Mouse (Mus musculus): ENCODE results near the gene Foxi1.
"Not testable (repeated sequence)": the region's sequence is repeated elsewhere in the genome, so short reads cannot be mapped to it uniquely, and the experiment has no call there.

Gene Foxi1

DNA sequence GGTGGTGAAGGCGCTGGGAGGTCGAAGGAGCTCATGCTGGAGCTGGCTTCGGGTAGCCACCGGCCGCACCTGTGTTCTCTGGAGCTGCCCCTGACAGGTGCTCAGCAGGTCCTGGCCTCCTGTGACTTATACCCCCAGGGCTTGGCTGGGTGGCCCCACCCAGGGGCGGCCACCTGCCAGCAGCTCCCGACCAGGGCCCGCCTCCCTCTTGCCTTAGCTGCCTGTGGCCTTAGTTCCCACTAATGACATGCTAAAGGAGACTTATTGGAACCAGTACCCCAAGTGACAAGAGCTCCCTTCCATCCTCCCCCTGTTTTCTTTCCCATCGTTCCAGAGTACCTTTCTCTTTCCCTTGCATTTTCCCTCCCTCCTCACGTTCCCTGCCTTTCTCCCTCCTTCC lies at the start of gene Foxi1:
Gene Foxi1, minus strand, starts transcription at position 101 of the 400 bp plus-strand sequence.
- DNase-seq (ENCODE audit: low spot score), result no peak

DNA sequence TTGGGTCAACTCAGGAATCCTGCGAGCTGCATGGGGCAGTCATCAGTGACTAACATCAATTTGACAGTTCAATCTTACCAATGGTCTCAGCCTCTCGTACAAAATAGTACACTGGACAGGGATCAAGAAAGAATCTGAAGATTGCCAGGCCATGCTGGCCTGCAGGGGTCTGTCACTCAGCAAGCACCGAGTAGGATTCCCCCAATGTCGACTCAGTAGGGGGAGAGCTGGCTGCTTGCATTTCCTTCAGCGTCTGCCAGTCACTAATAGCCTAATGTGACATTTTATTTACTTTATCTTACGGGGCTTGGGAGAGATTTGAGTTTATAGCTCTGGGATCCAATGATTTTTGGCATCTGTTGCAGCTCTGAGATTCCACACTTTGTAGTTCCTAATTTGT lies 35.1 kb upstream of the Foxi1 start:
- DNase-seq (ENCODE audit: low spot score), result no peak

DNA sequence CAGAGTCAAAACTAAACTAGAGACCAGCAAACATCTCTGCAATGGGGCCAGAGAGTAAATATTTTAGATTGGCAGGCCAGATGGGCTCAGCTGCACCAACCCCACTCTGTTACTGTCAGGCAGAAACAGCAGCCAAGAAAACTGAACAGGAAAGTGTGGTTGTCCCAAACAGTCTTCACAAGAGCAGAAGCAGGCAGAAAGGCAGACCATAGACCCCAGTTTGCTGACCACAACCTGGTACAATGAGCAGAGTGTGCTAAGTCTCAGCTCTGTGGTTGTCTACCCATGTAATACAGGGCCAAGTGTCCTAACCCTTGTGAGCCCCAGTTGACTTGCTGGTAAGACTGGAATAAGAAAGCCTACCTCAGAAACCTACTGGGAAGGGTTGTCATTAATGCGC lies 32.4 kb upstream of the Foxi1 start:
- no peak for DNase-seq (ENCODE audit: low spot score)

DNA sequence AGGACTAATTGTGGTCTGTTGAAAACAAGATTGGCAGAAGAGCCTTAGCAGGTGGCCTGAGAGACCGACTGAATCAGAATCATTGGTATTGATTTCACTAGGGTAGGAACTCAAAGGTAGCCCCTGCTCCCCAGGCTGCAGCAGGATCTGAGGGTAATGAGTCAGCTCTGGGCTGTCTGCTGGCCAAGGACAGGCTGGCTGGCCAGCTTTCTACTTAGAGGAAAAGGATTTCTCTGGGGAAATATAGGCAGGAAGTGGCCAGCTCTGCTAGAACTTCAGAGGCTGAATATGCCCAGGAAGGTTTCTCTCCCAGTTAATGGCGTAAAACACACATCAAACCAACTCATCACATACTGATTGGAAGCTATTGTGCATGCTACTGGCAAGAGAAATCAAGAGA lies 31.8 kb upstream of the Foxi1 start:
- DNase-seq (ENCODE audit: low spot score), result no peak

DNA sequence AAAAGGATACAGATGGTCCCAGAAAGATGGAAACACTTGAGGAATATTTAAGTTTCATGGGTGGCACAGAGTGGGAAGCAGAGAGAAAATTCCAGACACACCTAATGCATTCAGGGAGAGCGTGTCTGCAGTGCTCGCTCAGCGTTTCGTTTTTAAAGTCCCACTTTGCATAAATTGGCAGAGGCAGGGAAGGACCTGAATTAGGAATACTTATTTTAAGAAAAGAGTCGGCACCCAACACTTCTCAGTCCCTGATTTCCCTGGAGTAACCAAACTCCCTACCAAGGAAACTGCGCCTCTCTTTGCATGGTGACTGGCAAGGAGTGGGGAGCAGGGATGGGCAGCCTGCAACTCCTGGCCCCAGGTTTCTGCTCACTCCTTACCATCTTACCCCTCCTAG lies 29.0 kb upstream of the Foxi1 start:
- DNase-seq (ENCODE audit: low spot score), result no peak

DNA sequence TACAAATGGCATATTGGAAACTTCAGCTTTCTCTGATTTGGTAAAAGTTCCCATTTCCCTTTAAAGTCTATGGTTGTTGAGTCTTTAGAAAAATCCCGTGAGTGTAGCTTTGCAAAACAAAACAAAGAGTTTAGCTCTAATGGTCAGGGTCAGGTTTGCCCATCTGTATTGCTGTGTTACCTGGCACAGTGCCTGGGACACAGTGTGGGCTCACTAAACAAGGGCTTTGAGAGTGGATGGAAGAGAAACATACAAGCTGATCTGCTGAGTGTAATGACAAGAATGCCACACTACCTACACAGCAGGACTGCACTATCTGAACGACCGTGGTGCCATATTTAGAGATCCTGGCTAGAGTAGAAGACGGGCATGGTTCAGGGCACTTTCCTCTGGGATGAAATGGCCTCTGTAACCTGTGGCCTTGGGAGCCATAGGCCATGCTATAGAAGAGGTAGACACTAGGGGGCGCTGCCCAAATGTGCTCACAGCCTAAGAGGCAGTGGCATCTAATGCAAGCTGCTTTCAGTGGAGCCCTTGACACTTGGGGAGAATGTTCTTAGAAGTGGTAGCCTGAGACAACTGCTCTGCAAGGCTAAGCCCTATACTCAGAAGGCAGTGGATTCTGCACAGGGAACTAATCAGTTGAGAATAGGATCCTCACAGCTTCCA lies 28.3 kb upstream of the Foxi1 start:
- no peak for DNase-seq (ENCODE audit: low spot score)

DNA sequence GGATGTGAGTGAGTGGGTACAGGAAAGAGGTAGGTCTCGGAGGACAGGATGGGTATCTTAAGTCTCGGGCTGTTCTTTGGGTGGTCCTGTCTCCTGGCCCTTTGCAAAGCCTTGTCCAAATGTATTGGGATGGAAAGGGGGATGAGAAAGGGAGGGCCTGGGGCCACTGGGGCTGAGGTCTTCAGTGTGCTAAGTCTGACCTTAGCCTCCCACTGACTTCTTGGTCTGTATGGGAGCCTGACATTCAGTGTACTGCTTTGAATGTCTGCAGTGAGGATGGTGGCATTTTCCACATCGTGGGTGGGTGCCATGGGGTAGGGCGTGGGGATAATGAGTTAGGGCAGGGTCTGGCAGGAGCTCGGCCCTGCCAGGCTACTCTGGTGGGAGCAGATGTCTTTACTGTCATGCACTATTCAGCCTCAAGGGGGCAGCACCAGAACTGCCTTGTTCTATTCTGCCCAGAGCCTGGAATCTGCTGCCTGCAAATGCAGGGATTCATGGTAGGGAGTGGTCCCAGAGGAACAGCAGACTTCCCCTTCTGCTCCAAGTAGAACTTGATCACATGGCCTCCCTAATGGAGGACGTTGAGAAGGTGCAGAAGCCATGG lies 21.0 kb upstream of the Foxi1 start:
- peak; percentile 35 for DNase-seq (ENCODE audit: low spot score)

DNA sequence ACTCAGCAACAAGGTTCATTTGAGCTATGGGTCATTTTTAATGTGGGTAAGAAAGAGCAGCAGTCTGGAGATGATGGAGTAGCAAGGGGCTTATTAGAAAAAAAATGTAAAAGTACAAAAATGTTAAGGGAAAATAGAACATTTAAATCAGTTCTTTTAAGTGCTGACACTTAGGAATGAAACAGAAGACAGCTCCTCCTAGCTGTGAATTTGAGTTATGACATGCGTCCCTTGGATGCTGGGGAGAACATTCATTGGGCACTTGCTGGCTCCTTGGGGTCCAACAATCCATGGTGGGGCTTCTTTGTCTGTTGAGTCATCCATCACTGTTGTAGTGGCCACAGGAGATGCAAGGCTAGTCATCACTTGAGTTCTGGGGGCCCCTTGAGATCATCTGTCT lies 19.3 kb upstream of the Foxi1 start:
- no peak for DNase-seq (ENCODE audit: low spot score)

DNA sequence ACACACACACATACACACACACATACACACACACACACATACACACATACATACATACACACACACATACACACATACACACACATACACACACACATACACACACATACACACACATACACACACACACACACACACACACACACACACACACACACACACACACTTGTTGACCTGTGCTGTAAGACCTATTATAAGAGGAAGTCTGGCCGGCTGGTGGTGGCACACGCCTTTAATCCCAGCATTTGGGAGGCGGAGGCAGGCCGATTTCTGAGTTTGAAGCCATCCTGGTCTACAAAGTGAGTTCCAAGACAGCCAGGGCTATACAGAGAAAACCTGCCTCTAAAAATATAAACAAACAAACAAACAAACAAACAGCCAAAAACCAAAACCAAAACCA lies 12.7 kb upstream of the Foxi1 start:
- DNase-seq (ENCODE audit: low spot score), result not testable (repeated sequence)

DNA sequence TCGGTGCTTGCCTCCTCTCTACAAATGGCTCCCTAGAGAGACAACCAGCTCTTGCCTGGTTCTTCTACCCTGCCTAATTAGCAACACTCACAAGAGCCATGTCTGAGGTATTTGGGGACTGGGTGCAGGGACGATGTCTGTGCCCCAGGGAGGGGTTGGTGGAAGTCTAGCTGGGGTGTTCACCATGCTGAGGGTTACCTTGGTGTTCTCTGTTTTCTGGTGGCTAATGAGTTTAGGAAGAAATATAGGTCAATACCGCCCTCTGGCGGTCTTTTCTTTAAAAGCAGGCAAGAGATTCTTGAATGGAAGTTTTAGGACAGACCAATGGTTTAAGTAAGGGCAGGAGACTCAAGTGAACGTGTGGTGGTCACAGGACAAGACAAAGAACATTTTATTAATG lies 5.0 kb upstream of the Foxi1 start:
- DNase-seq (ENCODE audit: low spot score), result peak; percentile 39

DNA sequence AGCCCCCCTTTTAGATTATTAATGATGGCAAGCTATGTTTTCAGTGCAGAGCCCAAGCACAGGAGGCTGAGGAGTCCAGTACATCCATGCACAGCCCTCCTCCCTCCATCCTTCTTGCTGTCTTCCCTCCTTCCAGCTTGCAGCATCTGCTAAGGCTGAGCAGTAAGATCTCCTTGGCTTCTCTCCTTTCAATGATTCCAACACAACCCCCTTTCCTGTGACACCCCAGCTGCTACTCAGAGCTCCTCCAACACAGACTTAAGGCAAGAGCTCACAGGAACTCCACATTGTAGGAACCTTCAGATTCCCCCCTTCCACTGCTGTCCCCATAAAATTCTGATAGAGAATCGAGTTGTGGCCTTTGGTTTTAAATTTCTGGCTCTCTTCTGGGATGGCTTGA lies 5.1 kb downstream of the Foxi1 start:
- no peak for DNase-seq (ENCODE audit: low spot score)

DNA sequence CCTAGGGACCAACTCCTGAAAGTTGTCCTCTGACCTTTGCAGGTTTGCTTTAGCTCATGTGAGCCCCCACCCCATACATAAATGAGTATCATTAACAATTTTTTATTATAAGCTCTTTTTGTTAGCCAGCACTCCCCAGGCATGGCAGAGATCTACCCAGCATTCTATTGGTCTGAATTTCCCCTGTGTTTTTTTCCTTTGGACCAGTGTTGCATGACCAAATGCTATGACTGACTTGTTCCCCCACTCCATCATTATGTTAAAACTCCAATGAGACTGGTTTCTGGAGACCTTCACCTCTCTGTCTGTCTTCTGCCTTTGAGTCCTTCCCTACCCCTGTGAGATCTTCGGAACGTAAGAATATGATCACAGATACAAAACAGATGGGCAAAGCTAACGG lies 12.7 kb downstream of the Foxi1 start:
- no peak for DNase-seq (ENCODE audit: low spot score)

DNA sequence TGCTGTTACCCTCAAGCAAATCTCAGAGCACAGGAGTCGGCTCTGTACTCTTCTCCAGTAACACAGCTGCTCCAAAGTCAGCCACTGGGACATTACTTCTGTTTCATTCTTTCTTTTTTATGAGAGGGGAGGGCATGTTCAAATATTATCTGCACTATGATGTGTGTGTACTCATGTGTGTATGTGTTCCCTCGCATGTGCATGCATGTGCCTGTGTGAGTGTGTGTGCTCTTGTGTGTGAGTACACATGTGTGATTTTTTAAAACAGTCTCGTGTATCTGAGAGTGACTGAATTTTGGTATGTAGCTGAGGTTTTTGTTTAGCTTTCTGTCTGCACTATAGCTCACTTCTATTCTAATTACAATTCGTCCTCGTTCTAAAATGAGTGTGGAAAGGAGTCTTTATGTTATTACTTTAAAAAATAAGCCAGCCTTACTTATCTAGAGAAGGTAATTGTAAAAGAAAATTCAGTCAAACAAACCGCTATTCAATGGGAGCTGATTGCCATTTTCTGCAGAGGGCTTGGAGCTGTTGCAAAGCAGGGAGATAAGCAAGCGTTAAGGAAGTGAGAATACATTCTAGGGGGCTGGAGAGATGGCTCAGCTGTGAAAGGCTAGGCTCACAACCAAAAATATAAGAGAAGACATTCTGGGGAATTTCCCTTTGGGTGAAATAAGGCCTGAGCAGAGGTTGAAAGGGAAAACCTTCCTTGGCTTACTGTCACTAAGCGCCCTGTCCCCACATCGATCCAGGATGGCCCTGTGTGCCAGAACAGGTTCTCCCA lies 13.5 kb downstream of the Foxi1 start:
- DNase-seq (ENCODE audit: low spot score), result no peak

DNA sequence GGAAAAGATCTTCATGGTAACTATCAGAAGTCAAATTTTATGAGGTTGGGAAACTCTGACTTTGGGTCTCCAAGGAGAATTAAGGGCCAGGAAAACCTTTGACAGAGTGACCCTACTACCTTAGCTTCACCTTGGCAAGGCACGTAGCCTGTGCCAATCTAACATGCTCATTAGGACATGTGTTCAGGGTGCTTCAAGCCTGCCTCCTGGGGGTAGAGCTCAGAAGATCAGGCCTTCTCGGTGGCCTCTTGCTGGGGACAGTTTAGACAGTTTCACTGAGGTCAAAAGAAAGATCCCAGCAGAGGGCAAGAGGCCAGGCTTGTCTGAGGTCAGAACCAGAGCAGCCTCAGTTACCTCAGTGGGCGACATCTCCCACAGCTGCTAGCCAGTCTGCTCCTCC lies 14.2 kb downstream of the Foxi1 start:
- no peak for DNase-seq (ENCODE audit: low spot score)

DNA sequence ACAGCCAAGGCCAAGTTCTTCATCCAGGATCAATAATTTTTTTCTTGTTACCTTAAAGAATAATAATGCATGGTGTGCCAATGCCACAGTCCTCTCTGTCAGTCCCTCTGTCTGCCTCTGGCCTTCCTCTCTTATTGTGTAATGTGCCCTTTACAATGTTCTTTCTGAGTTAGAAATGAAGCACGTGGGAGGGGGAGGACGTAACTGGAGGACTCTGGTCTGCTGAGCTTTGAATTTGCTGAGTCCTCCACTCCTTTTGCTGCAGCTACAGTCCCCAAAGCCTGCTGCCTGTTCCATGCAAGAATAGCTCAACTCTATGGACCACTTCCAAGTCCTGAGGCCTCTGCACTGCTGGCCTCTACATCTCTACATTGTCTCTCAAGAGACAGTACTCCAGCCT lies 23.6 kb downstream of the Foxi1 start:
- no peak for DNase-seq (ENCODE audit: low spot score)

DNA sequence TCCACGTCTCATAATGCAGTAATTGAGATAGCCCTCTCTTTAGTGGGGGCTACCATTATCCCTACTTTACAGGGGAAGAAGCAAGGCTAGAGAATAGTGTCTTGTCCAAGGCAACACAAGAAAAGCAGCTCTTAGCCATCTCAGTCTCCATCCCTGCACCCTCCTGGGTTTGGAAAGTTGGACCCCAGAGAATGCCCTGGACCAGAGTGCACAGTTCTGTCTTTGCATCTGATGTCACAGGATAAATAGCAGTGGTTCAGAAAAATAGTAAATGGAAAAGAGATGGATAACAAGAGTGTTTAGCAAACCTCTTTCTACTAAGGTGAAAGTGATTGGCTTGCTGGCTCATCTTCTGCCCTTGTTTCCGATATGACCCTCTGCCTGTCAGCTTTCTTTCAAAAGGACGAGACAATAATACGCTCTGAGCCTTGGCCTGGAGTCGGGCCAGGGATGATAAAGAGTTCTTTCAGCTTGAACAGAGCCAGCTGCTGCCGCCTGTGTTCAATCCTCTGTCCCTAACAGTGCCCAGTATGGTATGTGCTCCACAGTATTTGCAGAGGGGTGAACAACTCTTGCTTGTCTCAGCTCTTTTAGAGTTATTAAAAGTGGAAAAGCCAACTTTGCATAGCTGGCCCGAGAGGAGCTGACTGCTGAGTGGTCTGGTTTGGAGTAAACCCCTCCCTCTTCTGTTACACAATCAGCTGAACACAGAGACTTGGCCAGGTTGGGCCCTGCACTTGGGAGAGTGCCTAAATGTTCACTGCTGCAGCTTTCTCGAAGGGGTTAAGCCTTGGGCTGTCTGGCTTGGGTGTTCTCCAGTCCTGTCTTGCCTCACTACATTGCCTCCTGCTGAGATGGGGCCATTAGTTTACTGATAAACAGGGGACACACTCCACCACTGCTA lies 26.4 kb downstream of the Foxi1 start:
- DNase-seq (ENCODE audit: low spot score), result no peak

DNA sequence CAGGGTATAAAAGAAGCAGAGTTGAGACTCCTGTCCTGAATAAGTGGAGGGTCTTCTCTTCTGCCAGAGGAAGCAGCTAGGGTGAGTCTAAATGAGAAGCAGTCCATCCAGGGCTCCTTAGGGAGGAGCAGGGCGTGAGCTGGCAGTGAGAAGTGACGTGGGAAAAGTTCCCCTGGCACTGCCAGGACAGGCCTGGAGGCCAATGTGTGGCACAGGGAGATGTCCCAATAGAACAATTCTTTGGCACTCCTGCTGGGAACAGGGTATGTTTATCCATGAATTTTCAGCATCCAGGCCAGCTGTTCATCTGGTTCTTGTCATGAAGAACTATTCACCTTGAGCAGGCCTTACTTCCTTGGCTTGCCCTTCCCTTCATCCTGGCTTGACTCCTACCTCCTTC lies 29.1 kb downstream of the Foxi1 start:
- DNase-seq (ENCODE audit: low spot score), result no peak

DNA sequence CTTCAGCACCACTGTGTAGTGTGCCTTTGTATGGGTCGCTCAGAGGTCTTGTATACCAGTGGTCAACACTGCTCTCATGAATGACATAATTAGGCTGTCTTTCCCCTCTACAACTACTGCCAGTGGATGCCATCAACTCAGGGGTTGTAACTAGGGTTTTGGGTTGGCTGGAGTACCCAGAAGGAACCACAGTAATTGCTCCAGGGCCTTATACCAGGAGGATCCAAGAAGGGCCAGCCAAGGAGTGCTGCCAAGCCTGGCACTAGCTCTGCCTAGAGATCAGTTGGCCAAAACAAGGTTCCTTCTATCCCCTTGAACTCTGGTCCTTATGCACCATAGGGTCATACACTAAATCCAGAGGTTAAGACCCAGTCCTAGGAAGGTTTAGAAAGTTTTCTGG lies 31.5 kb downstream of the Foxi1 start:
- DNase-seq (ENCODE audit: low spot score), result no peak

DNA sequence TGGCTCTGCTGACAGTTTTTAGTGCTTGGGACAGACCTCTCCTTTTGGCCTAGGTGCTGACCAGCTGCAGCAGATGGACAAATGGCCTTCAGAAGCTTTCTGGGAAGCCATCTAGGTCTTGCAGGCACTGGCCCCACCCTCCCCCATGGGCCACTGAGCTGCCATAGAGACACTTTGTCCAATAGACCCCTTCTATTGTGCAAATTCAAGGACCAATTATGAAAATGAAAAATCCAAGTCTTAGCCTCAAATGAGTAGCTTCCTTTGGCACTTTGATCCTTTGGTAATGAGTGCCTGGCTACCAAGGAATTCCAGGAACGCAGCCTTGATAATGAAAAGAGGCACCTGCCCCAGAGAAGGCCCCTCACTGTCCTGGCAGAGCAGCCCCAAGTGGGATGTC lies 36.7 kb downstream of the Foxi1 start:
- DNase-seq (ENCODE audit: low spot score), result no peak

DNA sequence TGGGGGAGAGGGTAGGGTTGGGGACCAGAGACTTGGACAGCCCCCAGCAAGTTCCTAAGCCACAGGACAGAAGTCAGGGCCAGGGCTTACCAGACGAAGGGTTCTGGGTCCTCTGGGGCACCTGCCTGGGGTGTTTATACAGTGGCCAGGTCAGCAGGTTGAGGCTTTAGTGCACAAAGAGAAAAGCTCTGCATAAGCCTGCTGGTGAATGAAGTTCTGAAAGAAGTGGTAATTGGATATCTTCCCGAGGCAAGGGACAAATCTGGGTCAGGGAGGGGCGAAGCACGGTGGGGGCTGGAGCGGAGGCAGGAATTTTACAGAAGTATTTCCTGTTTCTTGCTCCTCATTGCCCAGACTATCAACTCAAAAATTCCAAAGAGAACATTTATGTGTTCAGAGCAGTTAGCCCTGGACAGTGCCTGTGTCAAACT lies 38.4 kb downstream of the Foxi1 start:
- no peak for DNase-seq (ENCODE audit: low spot score)

DNA sequence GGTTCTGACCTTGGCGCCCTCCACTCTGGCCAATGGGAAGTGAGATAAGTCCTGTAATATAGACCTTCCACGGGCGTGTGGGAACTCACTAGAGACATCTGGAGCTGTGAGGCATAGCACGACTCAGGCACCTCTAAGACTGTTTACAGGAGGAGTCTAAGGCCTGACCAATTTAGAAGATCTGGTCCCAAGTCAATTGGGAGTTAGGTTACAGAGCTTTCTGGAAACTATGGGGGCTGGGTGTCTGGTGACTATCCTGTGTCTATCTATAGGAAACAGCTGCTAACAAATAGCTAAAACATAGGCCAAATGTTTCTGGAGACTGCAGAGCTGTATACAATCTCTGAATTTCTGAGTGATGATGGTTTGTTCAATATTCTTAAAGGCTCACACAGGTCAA lies 41.5 kb downstream of the Foxi1 start:
- DNase-seq (ENCODE audit: low spot score), result no peak

DNA sequence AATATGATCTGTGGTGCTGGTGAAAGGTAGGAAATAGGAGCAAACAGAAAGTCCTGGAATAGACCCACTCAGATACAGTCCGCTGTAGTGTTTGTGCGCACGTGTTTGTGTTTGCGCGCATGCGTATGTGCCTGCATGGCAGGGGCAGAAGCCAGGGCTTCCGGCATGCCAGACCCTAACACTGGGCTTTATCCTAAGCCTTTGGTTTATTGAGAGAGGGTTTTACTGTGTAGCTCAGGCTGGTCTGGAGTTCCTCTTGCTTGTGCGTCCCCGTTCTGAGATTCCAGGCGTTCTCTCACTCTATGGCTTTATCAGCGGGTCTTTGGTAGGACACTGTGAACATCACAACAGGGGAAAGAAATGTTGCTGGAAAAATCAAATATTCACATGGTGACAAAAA lies 42.6 kb downstream of the Foxi1 start:
- no peak for DNase-seq (ENCODE audit: low spot score)
